Mouse (Mus musculus): ENCODE data around the gene Glod5.
"Not testable (repeated sequence)": the region's sequence is repeated elsewhere in the genome, so short reads cannot be mapped to it uniquely, and the experiment has no call there.

Gene Glod5

DNA sequence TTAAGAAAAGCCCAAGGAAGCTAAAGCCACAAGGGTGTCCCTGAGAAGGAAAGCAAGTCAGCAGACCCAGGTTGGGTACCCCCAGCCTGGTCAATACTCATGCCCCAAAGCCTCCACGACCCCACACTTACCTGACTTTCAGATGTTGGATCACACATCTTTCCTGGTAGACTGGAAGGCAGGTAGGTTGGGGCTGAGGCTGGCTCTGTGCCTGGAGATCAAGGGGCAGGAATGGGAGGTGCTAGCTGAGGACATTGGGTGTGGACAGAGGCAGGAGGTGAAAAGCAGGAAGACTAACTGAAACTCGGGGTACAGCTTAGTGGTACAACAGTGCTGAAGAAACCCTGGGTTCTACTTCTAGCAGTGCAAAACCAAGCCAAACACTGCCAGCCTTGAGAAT, at the start of gene Glod5:
TSS of gene Glod5 (minus strand) at position 207 of the 400 bp plus-strand sequence.
- no peak for DNase-seq

DNA sequence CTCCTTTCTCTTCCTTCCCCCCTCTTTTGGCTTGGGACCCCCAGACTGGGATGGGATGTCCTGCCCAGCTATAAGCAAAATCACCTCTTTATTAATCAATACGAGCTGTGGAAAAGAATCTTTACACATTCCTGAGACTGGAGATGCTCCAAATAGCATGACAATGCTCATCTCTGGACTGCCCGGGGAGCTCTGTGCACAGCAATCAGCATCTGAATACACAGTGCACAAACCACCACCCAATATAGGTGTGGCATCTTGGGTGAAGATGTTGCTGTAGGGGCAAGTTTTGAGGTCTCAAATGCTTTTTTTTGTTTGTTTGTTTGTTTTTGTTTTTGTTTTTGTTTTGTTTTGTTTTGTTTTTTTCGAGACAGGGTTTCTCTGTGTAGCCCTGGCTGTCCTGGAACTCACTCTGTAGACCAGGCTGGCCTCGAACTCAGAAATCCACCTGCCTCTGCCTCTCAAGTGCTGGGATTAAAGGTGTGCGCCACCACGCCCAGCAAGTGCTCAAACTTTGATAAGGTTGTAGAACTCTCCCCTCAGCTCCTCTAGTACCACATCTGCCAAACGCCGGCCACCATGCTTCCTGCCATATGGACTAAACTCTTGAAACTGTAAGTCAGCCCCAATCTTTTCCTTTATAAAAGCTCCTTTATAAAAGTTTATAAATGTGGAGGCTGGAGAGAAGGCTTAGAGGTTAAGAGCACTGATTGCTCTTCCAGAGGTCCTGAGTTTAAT, 32.9 kb upstream of the Glod5 start:
- DNase-seq, result not testable (repeated sequence)

DNA sequence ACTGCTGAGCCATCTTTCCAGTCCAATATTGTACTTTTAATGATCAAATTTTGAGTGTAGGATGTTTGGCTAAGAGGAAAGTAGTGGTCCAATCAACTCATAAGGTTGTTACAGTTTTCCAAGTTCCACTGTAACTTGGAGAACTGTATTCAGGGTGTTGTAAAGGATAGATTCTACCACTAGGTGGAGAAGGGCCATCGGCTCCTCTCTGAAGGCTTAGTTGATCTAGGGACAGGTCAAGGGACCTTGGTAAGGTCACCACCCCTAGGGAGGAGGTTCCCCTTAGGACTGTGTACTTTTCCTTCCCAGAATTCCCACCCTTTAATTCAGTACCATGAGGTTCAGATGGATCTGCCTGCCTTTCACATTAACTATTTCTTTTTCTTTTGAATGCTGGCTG, 14.7 kb upstream of the Glod5 start:
- no peak for DNase-seq

DNA sequence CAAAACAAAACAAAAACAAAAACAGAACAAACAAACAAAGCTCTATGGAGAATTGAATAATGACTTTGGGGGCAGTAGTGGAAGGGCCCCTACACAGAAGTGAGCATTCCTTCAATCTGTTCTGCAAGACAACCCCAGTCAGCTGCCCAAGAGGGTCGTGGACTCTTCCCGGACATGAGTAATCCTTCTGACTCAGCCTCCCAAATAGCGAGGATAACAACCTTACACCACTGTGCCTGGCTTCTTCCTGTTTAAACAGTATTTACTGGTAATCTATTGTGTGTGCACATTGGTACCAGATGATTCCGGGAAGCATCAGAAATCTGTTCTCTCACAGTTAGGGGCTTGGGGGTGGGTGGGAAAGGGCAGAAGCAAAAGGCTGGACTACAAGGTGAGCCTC, 8.5 kb upstream of the Glod5 start:
- DNase-seq, result no peak

DNA sequence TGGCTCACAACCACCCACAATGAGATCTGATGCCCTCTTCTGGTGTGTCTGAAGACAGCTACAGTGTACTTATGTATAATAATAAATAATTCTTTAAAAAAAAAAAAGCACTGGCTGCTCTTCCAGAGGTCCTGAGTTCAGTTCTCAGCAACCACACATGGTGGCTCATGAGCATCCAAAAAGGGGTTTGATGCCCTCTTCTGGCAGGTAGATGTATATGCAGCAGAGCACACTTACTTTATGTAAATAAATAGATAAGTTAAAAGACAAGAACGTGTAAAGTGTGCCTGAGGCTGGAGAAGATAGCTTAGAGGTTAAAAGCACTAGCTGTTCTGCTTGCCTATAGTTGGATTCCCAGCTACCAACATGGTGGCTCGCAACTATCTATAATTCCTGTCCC, 6.5 kb upstream of the Glod5 start:
- DNase-seq, result no peak

DNA sequence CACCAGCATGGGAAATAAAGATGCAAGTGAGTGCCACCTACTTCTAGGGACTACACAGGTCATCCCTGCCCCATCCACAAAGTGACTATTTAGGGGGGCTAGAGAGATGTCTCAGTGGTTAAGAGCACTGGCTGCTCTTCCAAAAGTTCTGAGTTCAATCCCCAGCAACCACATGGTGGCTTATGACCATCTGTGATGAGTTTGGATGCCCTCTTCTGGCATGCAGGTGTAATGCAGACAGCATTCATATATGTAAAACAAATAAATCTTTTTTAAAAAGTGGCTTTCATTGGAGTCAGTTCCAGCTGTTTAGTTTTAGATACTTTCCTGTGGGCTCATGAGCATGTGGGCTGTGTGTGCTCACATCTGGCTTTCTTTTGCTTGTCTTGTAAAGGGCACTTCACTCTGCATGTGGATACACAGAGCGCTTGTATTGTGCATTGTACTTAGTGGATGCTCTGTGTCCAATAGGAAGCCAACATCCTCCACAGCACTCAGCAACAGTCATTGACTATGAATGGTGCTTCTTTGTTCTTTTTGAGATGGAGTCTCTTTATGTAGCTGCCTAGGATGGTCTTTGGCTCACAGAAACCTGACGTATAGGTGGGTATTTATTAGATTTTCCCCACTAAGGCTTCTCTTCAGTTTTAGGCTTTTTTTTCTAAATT, 2.0 kb upstream of the Glod5 start:
- DNase-seq, result no peak

DNA sequence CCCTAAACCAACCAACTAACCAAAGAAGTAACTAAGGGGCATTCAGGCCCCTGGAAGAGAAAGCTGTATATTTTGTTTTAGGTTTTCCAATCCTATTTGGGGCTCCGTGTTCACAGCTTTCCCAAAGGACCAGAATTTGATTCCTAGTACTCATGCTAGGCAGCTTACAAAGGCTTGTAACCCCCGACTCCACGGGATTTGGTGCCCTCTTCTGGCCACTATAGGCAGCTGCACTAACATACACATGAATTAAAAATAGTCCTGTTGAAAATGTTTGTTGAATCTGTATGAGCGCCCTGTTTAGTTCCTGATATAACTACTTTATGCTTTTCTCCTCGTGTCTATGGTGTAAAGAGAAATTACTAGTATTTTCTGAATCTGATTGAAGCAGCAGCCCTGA, 1.1 kb downstream of the Glod5 start:
- peak; percentile 17 for DNase-seq

DNA sequence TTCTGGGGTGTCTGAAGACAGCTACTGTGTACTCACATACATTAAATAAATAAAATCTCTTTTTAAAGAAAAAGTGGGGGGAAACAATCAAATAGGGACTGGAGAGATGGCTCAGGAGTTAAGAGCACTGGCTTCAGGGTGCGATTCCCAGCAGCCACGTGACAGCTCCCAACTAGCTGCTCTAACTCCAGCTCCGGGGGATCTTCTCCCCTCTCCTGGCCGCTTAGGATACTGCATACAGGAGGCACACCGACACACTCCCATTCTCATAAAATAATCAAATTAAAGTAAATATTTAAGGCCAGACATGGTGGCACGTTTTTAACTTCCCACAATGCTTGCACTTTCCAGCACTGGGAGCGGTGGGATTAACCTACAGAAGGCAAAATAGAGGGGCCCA, 2.6 kb downstream of the Glod5 start:
- peak; percentile 29 for DNase-seq

DNA sequence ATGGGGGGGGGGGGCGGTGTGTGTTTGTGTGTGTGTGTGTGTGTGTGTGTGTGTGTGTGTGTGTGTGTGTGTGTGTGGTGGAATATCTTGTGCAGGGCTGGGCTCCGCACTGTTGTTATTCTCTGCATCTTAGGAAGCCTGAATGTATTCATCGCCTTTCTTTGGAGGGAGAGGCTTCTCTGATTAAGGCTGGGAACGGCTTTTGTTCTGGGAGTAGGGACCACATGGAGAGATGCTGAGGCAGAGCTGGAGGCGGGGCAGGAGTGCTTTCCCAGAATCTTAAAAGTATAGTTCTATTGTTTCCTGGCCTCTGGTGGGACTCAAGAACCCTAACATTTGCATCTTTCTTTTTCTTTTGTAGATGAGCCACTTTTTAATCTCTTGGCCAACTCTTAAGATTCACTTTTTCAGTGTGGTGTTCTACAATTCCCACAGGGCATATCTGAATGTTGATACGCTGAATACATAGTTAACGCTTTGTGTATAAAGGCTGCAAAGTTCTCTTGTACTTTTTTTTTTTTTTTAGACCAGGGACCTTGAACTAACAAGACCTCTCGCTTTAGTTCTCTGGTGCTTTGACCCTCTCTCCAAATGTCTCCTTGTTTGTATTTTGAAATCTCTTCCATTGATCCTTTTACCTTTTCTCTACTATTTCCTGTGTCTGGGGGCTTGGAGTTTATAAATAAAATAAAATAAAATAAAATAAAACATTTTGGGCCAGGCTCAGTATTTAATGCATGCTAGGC, 4.5 kb downstream of the Glod5 start:
- no peak for DNase-seq

DNA sequence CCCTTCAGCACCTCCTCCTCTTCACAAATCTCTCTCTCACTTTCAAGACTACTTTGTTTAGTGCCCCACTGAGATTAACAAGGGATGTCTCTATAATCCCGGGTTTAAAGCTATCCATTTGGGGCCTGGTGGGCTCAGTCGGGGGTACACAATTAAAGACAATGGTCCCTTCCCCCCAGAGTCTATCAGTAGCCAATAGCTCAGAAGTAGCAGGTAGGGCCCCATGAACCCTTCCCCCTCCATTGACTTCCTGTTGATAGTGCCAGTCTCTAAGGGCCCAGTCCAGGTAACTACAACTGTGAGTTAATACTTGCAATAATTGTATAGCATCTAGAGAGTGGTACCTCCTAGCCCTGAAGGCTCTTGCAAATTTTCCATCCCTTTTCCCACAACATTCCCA, 5.1 kb downstream of the Glod5 start:
- DNase-seq, result no peak

DNA sequence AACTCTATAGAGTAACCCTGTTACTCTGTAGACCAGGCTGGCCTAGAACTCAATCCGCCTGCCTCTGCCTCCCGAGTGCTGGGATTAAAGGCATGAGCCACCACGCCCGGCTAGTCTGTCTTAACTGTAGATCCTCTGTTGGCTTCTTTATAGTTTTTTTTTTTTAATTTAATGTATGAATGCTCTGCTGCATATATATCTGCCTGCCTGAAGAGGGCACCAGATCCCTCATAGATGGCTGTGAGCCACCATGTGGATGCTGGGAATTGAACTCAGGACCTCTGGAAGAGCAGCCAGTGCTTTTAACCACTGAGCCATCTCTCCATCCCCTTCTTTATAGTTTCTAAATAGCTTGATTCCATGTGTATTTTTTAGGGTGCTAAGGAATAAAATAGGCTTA, 8.9 kb downstream of the Glod5 start:
- DNase-seq, result not testable (repeated sequence)

DNA sequence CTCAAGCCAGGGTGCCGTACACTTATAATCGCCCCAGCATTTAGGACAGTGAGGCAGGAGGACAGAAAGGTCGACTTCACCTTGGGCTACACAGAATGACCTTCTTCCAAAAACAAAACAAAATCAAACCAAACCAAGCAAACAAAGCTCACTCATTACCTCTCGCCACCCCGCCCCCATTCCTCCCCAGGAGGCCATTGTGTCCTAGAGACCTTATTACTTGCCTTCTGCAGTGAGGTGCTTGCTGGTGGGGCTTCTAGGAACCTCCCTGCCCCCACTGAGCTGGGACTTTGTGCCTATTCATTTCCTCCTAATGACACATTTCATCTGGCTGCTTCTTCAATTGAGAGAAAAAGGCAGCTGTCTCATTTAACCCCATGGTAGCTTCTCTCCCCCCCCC, 9.7 kb downstream of the Glod5 start:
- DNase-seq, result no peak

DNA sequence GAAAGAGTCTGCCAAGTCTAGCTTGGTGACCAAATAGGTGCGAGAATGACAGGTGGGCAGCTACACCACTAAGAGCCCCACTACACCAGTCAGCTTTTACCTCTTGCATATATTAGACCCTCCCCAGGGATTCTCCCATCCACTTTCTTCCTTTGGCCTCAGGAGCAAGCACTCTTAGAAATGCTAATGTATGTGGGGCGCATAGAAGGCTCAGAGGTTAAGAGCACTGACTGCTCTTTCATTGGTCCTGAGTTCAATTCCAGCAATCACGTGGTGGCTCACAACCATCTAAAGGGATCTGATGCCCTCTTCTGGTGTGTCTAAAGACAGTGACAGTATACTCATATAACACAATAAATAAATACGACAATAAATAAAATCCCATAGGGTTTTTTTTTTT, 15.3 kb downstream of the Glod5 start:
- no peak for DNase-seq

DNA sequence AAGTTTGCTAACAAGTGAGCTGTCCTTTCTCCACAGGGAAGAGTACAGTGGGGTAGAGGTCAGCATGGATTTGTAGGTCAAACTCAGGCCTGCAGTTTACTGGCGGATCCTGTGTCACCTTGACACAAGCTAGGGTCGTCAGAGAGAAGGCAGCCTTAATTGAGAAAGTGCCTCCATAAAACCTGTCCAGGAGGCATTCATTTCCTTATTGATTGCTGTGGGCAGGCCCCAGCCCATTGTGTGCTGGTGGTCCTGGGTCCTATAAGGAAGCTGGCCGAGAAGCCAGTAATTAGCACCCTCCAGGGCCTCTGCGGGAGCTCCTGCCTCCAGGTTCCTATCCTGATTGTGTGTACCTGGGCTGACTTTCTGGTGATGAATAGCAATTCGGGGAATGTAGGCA, 16.3 kb downstream of the Glod5 start:
- DNase-seq, result no peak

DNA sequence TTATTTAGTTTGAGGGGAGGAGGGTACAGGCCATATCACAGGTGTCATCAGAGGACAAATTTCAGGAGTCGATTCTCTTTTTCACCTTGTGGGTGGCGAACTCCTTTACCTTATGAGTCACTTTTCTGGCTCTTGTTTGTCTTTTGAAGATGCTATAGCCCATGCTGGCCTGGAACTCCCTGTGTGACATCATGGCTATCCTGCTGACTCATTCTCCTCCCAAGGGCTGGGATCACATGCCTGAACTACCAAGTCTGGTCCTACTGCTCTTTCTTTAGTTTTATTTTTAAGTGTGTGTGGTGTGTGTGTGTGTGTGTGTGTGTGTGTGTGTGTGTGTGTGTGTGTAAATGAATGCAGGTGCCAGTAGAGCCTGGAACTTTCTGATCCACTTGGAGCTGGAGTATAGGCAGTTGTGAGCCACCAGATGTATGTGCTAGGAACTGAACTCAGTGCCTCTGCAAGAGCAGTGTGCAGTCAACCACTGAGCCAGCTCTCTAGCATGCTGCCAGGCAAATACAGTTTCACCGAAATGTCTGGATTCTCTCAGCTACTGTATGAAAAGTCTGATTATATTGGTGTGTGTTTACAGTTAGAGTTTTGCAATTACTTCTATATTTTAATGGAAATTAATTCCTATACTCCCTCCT, 17.6 kb downstream of the Glod5 start:
- DNase-seq, result no peak

DNA sequence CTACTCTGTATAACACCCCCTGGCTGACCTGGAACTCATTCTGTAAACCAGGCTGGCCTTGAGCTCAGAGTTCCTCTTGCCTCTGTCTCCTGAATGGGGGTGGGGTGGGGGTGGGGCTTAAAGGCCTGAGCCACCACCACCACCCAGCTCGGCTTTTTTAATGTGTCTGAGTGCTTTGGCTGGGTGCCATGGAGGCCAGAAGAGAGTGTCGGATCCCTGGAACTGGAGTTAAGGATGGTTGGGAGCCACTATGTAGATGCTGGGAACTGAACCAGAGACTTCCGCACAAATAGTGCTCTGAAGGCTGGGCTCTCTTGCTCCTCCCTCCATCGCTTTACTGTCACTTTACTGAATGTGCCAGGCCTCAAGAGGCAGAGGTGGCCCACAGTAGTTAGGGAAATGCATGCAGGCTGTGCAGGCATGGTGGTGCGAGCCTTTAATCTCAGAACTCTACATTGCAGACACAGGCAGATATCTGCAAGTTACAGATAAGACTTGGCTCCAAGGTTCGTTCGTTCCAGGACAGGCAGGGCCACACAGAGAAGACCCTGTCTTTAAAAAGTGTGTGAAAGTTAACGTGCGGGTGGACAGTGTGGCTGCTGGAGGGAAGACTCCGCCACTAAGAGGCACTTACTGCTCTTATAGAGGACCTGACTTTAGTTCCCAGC, 25.1 kb downstream of the Glod5 start:
- no peak for DNase-seq

DNA sequence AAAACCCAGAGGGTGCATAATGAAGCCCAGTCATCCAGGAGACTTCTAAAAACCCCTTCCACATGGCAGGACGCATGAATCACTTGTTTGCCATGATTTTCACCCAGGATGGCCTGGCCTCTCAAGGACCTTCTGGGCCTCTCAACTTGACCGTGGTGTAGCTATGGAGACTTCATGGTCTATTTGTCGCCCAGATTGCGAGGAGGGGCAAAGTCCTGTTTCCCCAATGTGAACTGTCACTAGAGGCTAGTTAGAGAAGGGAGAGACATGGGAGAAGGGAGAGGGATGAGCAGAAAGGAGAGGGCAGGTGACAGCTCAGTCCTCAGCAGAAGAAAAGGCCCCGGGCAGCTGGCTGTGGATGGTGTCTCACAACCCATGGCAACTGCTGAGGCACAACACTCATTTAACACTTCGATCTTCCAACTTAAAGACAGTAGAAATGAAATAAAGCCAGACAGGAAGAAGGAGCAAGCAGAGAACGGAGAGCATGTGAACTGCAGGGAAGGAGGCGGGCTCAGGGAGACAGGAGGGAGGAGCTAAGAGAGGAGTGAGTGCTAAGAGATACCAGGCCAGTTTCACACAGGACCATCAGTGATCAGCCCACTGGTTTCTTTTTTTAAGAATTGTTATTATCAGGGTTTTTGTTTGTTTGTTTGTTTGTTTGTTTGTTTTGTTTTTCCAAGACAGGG, 25.8 kb downstream of the Glod5 start:
- peak; percentile 4 for DNase-seq

DNA sequence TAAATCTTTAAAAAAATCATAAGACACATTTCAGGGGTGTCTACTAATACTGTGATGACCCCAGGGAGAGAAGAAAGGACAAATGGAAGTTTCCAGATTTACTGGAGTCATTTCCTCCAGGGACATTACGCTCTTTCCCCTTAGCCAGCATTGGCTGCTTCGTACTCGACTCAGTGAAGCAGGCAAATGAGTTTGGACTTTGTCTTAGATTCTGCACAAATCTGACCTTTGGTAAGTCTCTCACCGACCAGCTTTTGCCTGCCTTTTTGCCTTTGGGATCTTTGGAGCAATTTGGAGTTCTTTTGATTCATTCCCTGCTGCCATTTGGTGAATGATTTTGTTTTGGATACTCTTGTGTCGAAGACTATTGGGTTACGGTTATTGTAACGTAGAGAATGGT, 36.9 kb downstream of the Glod5 start:
- no peak for DNase-seq

DNA sequence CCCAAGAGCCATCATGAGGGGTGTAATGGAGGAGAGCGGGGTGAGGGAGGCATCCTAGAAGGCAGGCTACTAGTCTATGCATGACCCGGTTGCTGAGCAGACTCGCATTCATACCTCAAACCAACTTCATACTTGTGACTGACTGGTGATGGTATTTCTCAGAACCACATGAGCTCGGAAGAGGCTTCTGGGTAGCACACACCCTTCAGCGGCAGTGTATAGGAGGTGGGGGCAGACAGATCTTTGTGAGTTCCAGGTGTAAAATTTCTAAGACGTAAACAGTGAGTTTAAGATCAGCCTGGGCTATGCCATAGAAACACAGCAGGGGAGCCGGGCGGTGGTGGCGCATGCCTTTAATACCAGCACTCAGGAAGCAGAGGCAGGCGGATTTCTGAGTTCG, 40.4 kb downstream of the Glod5 start, which contains the start of gene Gata1:
TSS of gene Gata1 (minus strand) at position 180 of the 400 bp plus-strand sequence.
- no peak for DNase-seq

DNA sequence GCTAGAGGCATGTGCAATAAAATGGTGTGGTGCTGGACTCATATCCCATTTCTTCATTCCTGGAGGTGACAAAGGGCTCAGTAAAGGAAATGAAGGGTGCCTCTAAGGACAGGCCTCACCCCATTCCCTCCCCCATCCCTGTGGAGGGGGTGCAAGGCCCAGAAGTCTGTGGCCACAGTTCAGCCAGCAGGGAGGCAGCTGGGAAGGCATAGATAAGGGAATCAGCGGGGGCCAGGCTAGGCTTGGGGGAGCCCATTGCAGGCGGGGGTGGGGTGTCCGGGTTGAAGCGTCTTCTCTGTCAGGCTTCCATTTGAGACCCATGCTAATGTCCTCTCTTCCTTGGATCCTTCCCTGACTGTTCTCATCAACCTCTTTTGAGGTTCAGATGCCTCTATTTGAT, 47.0 kb downstream of the Glod5 start:
- no peak for DNase-seq

DNA sequence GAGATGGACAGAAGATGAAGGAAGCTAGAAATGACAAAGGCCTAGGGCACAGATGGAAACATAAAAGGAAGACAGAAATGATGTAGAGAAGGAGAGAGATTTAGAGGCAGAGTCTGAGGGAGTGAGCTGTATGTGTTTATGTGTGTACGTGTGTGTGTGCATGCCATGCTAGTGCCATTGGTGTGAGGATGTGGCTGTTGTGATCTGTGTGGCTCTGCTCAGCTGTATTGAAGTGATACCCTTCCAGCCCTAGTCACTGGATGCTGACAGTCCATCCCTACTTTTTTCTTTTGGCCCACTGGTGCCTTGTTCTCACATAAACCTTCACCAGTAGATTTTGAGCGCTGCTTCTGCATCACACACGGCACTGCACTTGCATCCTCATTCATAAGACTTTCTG, 49.4 kb downstream of the Glod5 start:
- no peak for DNase-seq

DNA sequence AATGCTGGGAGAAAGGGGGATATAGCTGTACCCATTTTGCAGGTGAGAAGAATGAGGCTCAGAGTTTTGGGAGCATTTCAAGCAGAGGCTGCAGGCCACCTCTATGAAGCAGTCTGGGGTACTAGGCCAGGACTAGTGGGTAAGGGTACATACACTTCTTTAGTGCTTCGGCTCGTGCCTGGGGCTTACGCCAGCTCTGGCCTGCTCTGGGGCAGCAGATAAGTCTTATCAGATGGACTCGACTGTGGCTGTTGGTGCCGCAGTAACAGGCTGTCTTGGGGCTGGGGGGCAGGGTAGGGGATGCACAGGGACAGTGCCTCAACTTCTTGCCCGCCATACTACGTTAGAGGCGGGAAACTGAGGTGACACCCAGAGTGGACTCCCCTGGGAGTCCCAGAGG, 50.1 kb downstream of the Glod5 start:
- DNase-seq, result no peak
